Mouse (Mus musculus) ES-E14 (cell line): ENCODE measurements around the gene Ndufs2. TPM values are rescaled to one million over a fixed set of nuclear protein-coding genes. Genes with fewer than 3 reads are reported as not detected.

Experiments
- DNase-seq: peaks from one replicate; pipeline ENCODE4 v3.0.0-alpha.2; 2013; ENCODE audit warnings: low read depth, low spot score
- H3K27ac ChIP-seq: 2 replicates; pipeline ENCODE4 v1.5.1; 2012; ENCODE audit warnings: low read depth, mild to moderate bottlenecking, low read length, moderate library complexity, mixed read lengths; ENCODE audit not compliant: poor library complexity, insufficient read depth, severe bottlenecking
- H3K36me3 ChIP-seq: 2 replicates; pipeline ENCODE4 v1.6.1; 2012; ENCODE audit warnings: mild to moderate bottlenecking, low read length, moderate library complexity, mixed read lengths; ENCODE audit not compliant: control insufficient read depth, poor library complexity, insufficient read depth, severe bottlenecking
- H3K4me1 ChIP-seq, 2 experiments: fragments of 150-350 bp in 1 of 2; sonication (generic) in 1 of 2; 2 replicates each; pipeline ENCODE4 v1.6.1; 2012; ENCODE audit warnings: low read length in 2 of 2, mild to moderate bottlenecking in 1 of 2, mixed read lengths in 1 of 2; ENCODE audit not compliant: control insufficient read depth in 2 of 2, insufficient read depth in 2 of 2, poor library complexity in 1 of 2
- H3K4me3 ChIP-seq, 2 experiments: fragments of 150-350 bp in 1 of 2; sonication (generic) in 1 of 2; 2 replicates each; pipeline ENCODE4 v1.5.1; 2012; ENCODE audit warnings: low read length in 2 of 2, low read depth in 1 of 2, mild to moderate bottlenecking in 1 of 2, mixed read lengths in 1 of 2; ENCODE audit not compliant: insufficient read depth in 1 of 2, poor library complexity in 1 of 2, severe bottlenecking in 1 of 2
- H3K9ac ChIP-seq: 2 replicates; pipeline ENCODE4 v1.6.1; 2012; ENCODE audit warnings: low read depth, mild to moderate bottlenecking, low read length, mixed read lengths; ENCODE audit not compliant: poor library complexity, insufficient read depth, severe bottlenecking
- H3K9me3 ChIP-seq: fragments of 150-350 bp; sonication (generic); 2 replicates; pipeline ENCODE4 v1.6.1; 2012; ENCODE audit warnings: low read depth, mild to moderate bottlenecking, low read length; ENCODE audit not compliant: control insufficient read depth, insufficient read depth
- CHD2 ChIP-seq: IDR thresholded peaks from 2 replicates; pipeline ENCODE4 v1.6.1; 2014; ENCODE audit warnings: mild to moderate bottlenecking, low read depth, low read length, inconsistent platforms
- HCFC1 ChIP-seq: IDR thresholded peaks from 2 replicates; pipeline ENCODE4 v1.6.1; 2012; ENCODE audit warnings: low read length, inconsistent platforms, borderline replicate concordance; ENCODE audit not compliant: insufficient read depth
- MAFK ChIP-seq: IDR thresholded peaks from 2 replicates; pipeline ENCODE4 v1.6.1; 2014; ENCODE audit warnings: mild to moderate bottlenecking, low read depth, low read length, inconsistent platforms; ENCODE audit not compliant: insufficient read depth
- ZC3H11A ChIP-seq: IDR thresholded peaks from 2 replicates; pipeline ENCODE4 v1.6.1; 2012; ENCODE audit warnings: low read depth, mild to moderate bottlenecking, inconsistent platforms, low read length, borderline replicate concordance
- ZNF384 ChIP-seq: IDR thresholded peaks from 2 replicates; pipeline ENCODE4 v1.6.1; 2012; ENCODE audit warnings: low read depth, low read length, inconsistent platforms
- in situ Hi-C, 2 experiments: fragments of 600-800 bp; cut with MboI; formaldehyde crosslinking; loops; one replicate each; pipeline ENCODE4 v1.15.1; 2025; ENCODE audit warnings: low sequenced_read_pairs in 2 of 2, inconsistent platforms in 1 of 2; ENCODE audit not compliant: unreplicated experiment in 2 of 2
- total RNA-seq: library from RNA; depleted of rRNA; stranded (reverse); fragments of 300-350 nt; gene quantifications from 2 replicates; pipeline ENCODE4 v1.2.3, GENCODE M21; 2012

Ndufs2 gene
- total RNA-seq, 1 experiment: 175 TPM

GRCm38 (mm10) chr1:171209409-171209808 is 41.8 kb downstream of the Ndufs2 start:
- Histone ChIP-seq H3K36me3 (no peaks in the 10 kb centered on the region), H3K9me3 (no peaks in the 10 kb centered on the region), H3K4me3 (no peak overlapping the region), H3K9ac (no peak overlapping the region), H3K27ac (no peak overlapping the region), H3K4me1 (no peaks in the 10 kb centered on the region)
- TF ChIP-seq MAFK (no peak), ZC3H11A (no peak), ZNF384 (no peak), HCFC1 (no peak), CHD2 (no peak)
- in situ Hi-C loops: no loop called here
- no peak for DNase-seq

- in situ Hi-C loops: no loop called here
- no peaks in the 10 kb centered on the region for H3K4me1 ChIP-seq
Measured at GRCm38 (mm10) chr1:171205704-171206493, 45.3 kb downstream of the Ndufs2 start.

GRCm38 (mm10) chr1:171204249-171204644 is 46.9 kb downstream of the Ndufs2 start:
- no peak for DNase-seq
- Histone ChIP-seq H3K4me3 (no peak overlapping the region), H3K27ac (no peak overlapping the region), H3K36me3 (no peaks in the 10 kb centered on the region), H3K9me3 (no peaks in the 10 kb centered on the region), H3K4me1 (no peaks in the 10 kb centered on the region), H3K9ac (no peak overlapping the region)
- in situ Hi-C loops: no loop called here
- TF ChIP-seq HCFC1: no peak

More at GRCm38 (mm10) chr1:171205704-171206493, 45.3 kb downstream of the Ndufs2 start:
- Histone ChIP-seq H3K36me3 (no peaks in the 10 kb centered on the region), H3K4me3 (no peak overlapping the region), H3K27ac (no peak overlapping the region), H3K9me3 (no peaks in the 10 kb centered on the region), H3K9ac (no peak overlapping the region)
- TF ChIP-seq ZNF384 (no peak), CHD2 (no peak), ZC3H11A (no peak), MAFK (no peak), HCFC1 (no peak)
- DNase-seq: no peak

GRCm38 (mm10) chr1:171203471-171204248 is 47.5 kb downstream of the Ndufs2 start:
- Histone ChIP-seq H3K9ac (no peak overlapping the region), H3K4me3 (no peak overlapping the region), H3K36me3 (no peaks in the 10 kb centered on the region), H3K9me3 (no peaks in the 10 kb centered on the region), H3K27ac (no peak overlapping the region), H3K4me1 (no peaks in the 10 kb centered on the region)
- in situ Hi-C loops: no loop called here
- no peak for TF ChIP-seq ZNF384
- no peak for DNase-seq
